Mouse (Mus musculus): ENCODE results near the gene Fer1l4. TPM values are rescaled to one million over a fixed set of nuclear protein-coding genes. Genes with fewer than 3 reads are reported as not detected.

Gene Fer1l4
- 0.04 and 0.16 TPM in 2 replicates for polyA plus RNA-seq (2016; fragmentation: Nextera tagmentation; extraction: Ambion mirVana)

GRCm38 (mm10) chr2:156052816-156053215, at the start of gene Fer1l4:
Gene Fer1l4, minus strand, starts transcription at chr2:156052947.
- Histone ChIP-seq H3K4me3 (no peak within 1 kb of the TSS), H3K27me3 (ENCODE audit: low read depth, poor library complexity, severe bottlenecking) (peaks cover 16% of the 10 kb centered on the region), H3K27ac (replicated peaks) (no peak within 1 kb of the TSS), H3K9me3 (replicated peaks) (no peaks in the 10 kb centered on the region), H3K4me1 (no peaks in the 10 kb centered on the region), H3K36me3 (no peaks in the 10 kb centered on the region)
- no peak for DNase-seq (ENCODE audit: low spot score)
- 88% methylated on average over 9 of the region's 9 CpGs for WGBS

- Histone ChIP-seq H3K9me3 (replicated peaks) (no peaks in the 10 kb centered on the region), H3K36me3 (peaks cover 83% of the 10 kb centered on the region), H3K27me3 (ENCODE audit: low read depth, poor library complexity, severe bottlenecking) (no peaks in the 10 kb centered on the region), H3K4me3 (no peak overlapping the region), H3K27ac (replicated peaks) (no peak overlapping the region), H3K4me1 (peaks cover 4% of the 10 kb centered on the region; the same call in 1 of the 2 replicates)
- DNase-seq (ENCODE audit: low spot score): no peak
- WGBS: 94% methylated on average over 5 of the region's 5 CpGs
These were observed 39.2 kb upstream of the Fer1l4 start for GRCm38 (mm10) chr2:156091926-156092325.

- Histone ChIP-seq H3K4me1 (peaks cover 4% of the 10 kb centered on the region; the same call in 1 of the 2 replicates), H3K27me3 (ENCODE audit: low read depth, poor library complexity, severe bottlenecking) (no peaks in the 10 kb centered on the region), H3K27ac (replicated peaks) (no peak overlapping the region), H3K9me3 (replicated peaks) (no peaks in the 10 kb centered on the region), H3K36me3 (peaks cover 62% of the 10 kb centered on the region), H3K4me3 (no peak overlapping the region)
- WGBS: 94% methylated on average over 1 of the region's 1 CpGs
- DNase-seq (ENCODE audit: low spot score): no peak
These were observed 37.1 kb upstream of the Fer1l4 start for GRCm38 (mm10) chr2:156089799-156090198.

- no peak overlapping the region for H3K4me3 ChIP-seq
- no peaks in the 10 kb centered on the region for H3K27me3 ChIP-seq (ENCODE audit: low read depth, poor library complexity, severe bottlenecking)
- H3K36me3 ChIP-seq: peaks cover 50% of the 10 kb centered on the region
- H3K4me1 ChIP-seq: peaks cover 4% of the 10 kb centered on the region; the same call in 1 of the 2 replicates
- H3K27ac ChIP-seq (replicated peaks): no peak overlapping the region
- 90% methylated on average over 7 of the region's 7 CpGs for WGBS
- no peaks in the 10 kb centered on the region for H3K9me3 ChIP-seq (replicated peaks)
- DNase-seq (ENCODE audit: low spot score): no peak
These were observed 34.8 kb upstream of the Fer1l4 start for GRCm38 (mm10) chr2:156087391-156088110.

GRCm38 (mm10) chr2:156084541-156084940, 31.8 kb upstream of the Fer1l4 start:
- Histone ChIP-seq H3K4me1 (no peaks in the 10 kb centered on the region), H3K36me3 (peaks cover 25% of the 10 kb centered on the region), H3K27me3 (ENCODE audit: low read depth, poor library complexity, severe bottlenecking) (no peaks in the 10 kb centered on the region), H3K4me3 (no peak overlapping the region), H3K27ac (replicated peaks) (no peak overlapping the region), H3K9me3 (replicated peaks) (no peaks in the 10 kb centered on the region)
- DNase-seq (ENCODE audit: low spot score): no peak
- WGBS: 95% methylated on average over 3 of the region's 3 CpGs

- H3K4me1 ChIP-seq: no peaks in the 10 kb centered on the region
- H3K36me3 ChIP-seq: peaks cover 43% of the 10 kb centered on the region
- H3K27ac ChIP-seq (replicated peaks): no peak overlapping the region
- no peaks in the 10 kb centered on the region for H3K27me3 ChIP-seq (ENCODE audit: low read depth, poor library complexity, severe bottlenecking)
- no peak overlapping the region for H3K4me3 ChIP-seq
- DNase-seq (ENCODE audit: low spot score): no peak
- WGBS: 94% methylated on average over 7 of the region's 7 CpGs
- H3K9me3 ChIP-seq (replicated peaks): no peaks in the 10 kb centered on the region
These were observed 27.6 kb upstream of the Fer1l4 start for GRCm38 (mm10) chr2:156080391-156080790.

- Histone ChIP-seq H3K4me1 (no peaks in the 10 kb centered on the region), H3K9me3 (replicated peaks) (no peaks in the 10 kb centered on the region), H3K4me3 (no peak overlapping the region), H3K27me3 (ENCODE audit: low read depth, poor library complexity, severe bottlenecking) (no peaks in the 10 kb centered on the region), H3K27ac (replicated peaks) (no peak overlapping the region), H3K36me3 (peaks cover 50% of the 10 kb centered on the region)
- DNase-seq (ENCODE audit: low spot score): no peak
- WGBS: 81% methylated on average over 4 of the region's 4 CpGs
These were observed 26.9 kb upstream of the Fer1l4 start for GRCm38 (mm10) chr2:156079674-156080073.

- 92% methylated on average over 8 of the region's 8 CpGs for WGBS
- Histone ChIP-seq H3K36me3 (peaks cover 55% of the 10 kb centered on the region), H3K9me3 (replicated peaks) (no peaks in the 10 kb centered on the region), H3K4me1 (no peaks in the 10 kb centered on the region), H3K27ac (replicated peaks) (no peak overlapping the region), H3K27me3 (ENCODE audit: low read depth, poor library complexity, severe bottlenecking) (no peaks in the 10 kb centered on the region), H3K4me3 (no peak overlapping the region)
- DNase-seq (ENCODE audit: low spot score): peak; percentile 8
These were observed 26.4 kb upstream of the Fer1l4 start for GRCm38 (mm10) chr2:156079183-156079560.

GRCm38 (mm10) chr2:156078421-156079182, 25.9 kb upstream of the Fer1l4 start:
- Histone ChIP-seq H3K27ac (replicated peaks) (no peak overlapping the region), H3K4me1 (no peaks in the 10 kb centered on the region), H3K27me3 (ENCODE audit: low read depth, poor library complexity, severe bottlenecking) (no peaks in the 10 kb centered on the region), H3K4me3 (no peak overlapping the region), H3K36me3 (peaks cover 61% of the 10 kb centered on the region), H3K9me3 (replicated peaks) (no peaks in the 10 kb centered on the region)
- WGBS: 94% methylated on average over 16 of the region's 16 CpGs
- peak; percentile 6 for DNase-seq (ENCODE audit: low spot score)

- H3K36me3 ChIP-seq: peaks cover 72% of the 10 kb centered on the region
- WGBS: 93% methylated on average over 7 of the region's 7 CpGs
These were observed 24.7 kb upstream of the Fer1l4 start for GRCm38 (mm10) chr2:156077461-156077860.

GRCm38 (mm10) chr2:156073725-156074124, 21.0 kb upstream of the Fer1l4 start:
- Histone ChIP-seq H3K27me3 (ENCODE audit: low read depth, poor library complexity, severe bottlenecking) (no peaks in the 10 kb centered on the region), H3K9me3 (replicated peaks) (no peaks in the 10 kb centered on the region), H3K4me1 (no peaks in the 10 kb centered on the region), H3K4me3 (no peak overlapping the region), H3K27ac (replicated peaks) (no peak overlapping the region), H3K36me3 (peaks cover 100% of the 10 kb centered on the region)
- 97% methylated on average over 15 of the region's 15 CpGs for WGBS
- no peak for DNase-seq (ENCODE audit: low spot score)

More at GRCm38 (mm10) chr2:156077461-156077860, 24.7 kb upstream of the Fer1l4 start:
- Histone ChIP-seq H3K27ac (replicated peaks) (no peak overlapping the region), H3K27me3 (ENCODE audit: low read depth, poor library complexity, severe bottlenecking) (no peaks in the 10 kb centered on the region), H3K4me1 (no peaks in the 10 kb centered on the region), H3K9me3 (replicated peaks) (no peaks in the 10 kb centered on the region), H3K4me3 (no peak overlapping the region)
- DNase-seq (ENCODE audit: low spot score): no peak

- no peaks in the 10 kb centered on the region for H3K9me3 ChIP-seq (replicated peaks)
- no peak for DNase-seq (ENCODE audit: low spot score)
- peaks cover 2% of the 10 kb centered on the region; the same call in 1 of the 2 replicates for H3K27me3 ChIP-seq (ENCODE audit: low read depth, poor library complexity, severe bottlenecking)
- H3K36me3 ChIP-seq: peaks cover 95% of the 10 kb centered on the region
- WGBS: 96% methylated on average over 10 of the region's 10 CpGs
- peaks cover 11% of the 10 kb centered on the region for H3K4me1 ChIP-seq
- H3K27ac ChIP-seq (replicated peaks): no peak overlapping the region
- no peak overlapping the region for H3K4me3 ChIP-seq
These were observed 18.5 kb upstream of the Fer1l4 start for GRCm38 (mm10) chr2:156071236-156071635.

GRCm38 (mm10) chr2:156067916-156068315, 15.2 kb upstream of the Fer1l4 start:
- 93% methylated on average over 10 of the region's 10 CpGs for WGBS
- H3K4me1 ChIP-seq: peaks cover 25% of the 10 kb centered on the region
- H3K4me3 ChIP-seq: no peak overlapping the region
- H3K27me3 ChIP-seq (ENCODE audit: low read depth, poor library complexity, severe bottlenecking): peaks cover 4% of the 10 kb centered on the region; the same call in 1 of the 2 replicates
- H3K27ac ChIP-seq (replicated peaks): no peak overlapping the region
- H3K9me3 ChIP-seq (replicated peaks): no peaks in the 10 kb centered on the region
- peaks cover 62% of the 10 kb centered on the region for H3K36me3 ChIP-seq
- no peak for DNase-seq (ENCODE audit: low spot score)

Data from midbrain, embryonic 10.5 days (tissue).